Mouse (Mus musculus): ENCODE measurements around the gene Lpcat2. TPM values are rescaled to one million over a fixed set of nuclear protein-coding genes. Genes with fewer than 3 reads are reported as not detected.
A peak's percentile ranks its signal among the peaks of the same experiment; 100 is the strongest.

Lpcat2 gene
- polyA plus RNA-seq, 1 experiment from 2014 or later, result 19.5 TPM

GRCm38 (mm10) chr8:92895053-92895452 lies 39.9 kb downstream of the Lpcat2 start:
- H3K27me3 ChIP-seq, result no peaks in the 10 kb centered on the region
- no peaks in the 10 kb centered on the region for H3K4me1 ChIP-seq
- 68% methylated on average over 7 of the region's 7 CpGs for WGBS
- no peak for ATAC-seq (ENCODE audit: insufficient number of reproducible peaks, low FRiP score, low TSS enrichment, low read depth)
- no peaks in the 10 kb centered on the region for H3K9me3 ChIP-seq (replicated peaks)
- no peak overlapping the region for H3K4me2 ChIP-seq (replicated peaks)
- H3K4me3 ChIP-seq (replicated peaks), result no peak overlapping the region
- no peak overlapping the region for H3K27ac ChIP-seq (replicated peaks)
- H3K36me3 ChIP-seq, result no peaks in the 10 kb centered on the region
- no peak overlapping the region for H3K9ac ChIP-seq

GRCm38 (mm10) chr8:92896056-92896455 lies 40.9 kb downstream of the Lpcat2 start:
- Histone ChIP-seq H3K4me3 (replicated peaks) (no peak overlapping the region), H3K27me3 (no peaks in the 10 kb centered on the region), H3K27ac (replicated peaks) (no peak overlapping the region), H3K9ac (no peak overlapping the region), H3K36me3 (no peaks in the 10 kb centered on the region), H3K9me3 (replicated peaks) (no peaks in the 10 kb centered on the region), H3K4me2 (replicated peaks) (no peak overlapping the region), H3K4me1 (0 out of 2 replicates have a peak, but pooled peaks cover under 1% of the 10 kb centered on the region)
- ATAC-seq (ENCODE audit: insufficient number of reproducible peaks, low FRiP score, low TSS enrichment, low read depth), result no peak
- 100% methylated on average over 1 of the region's 1 CpGs for WGBS

DNA sequence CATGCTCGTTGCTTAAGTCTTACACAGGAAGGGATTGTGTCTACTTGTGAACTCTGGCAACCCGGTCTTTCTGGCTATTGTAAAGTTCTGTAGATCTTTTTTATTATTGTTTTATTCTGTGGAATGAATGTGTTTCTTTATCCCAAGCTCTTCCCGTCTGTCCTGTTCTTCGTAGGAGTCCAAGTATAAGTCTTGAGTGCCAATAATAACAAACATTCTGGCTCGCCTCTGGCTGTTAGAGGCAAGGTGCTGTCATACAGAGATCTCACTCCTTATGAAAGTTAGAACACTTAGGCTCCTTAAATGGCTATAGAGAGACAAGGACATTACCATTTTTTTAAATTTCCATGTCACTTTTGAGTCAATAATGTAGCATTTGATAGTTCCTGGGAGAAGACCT lies 41.5 kb downstream of the Lpcat2 start:
- no peak overlapping the region for H3K4me2 ChIP-seq (replicated peaks)
- no peak overlapping the region for H3K4me3 ChIP-seq (replicated peaks)
- no peaks in the 10 kb centered on the region for H3K27me3 ChIP-seq
- H3K36me3 ChIP-seq, result no peaks in the 10 kb centered on the region
- H3K27ac ChIP-seq (replicated peaks), result no peak overlapping the region
- no peak overlapping the region for H3K9ac ChIP-seq
- 64% methylated on average over 5 of the region's 5 CpGs for WGBS
- no peaks in the 10 kb centered on the region for H3K9me3 ChIP-seq (replicated peaks)
- ATAC-seq (ENCODE audit: insufficient number of reproducible peaks, low FRiP score, low TSS enrichment, low read depth), result no peak
- 0 out of 2 replicates have a peak, but pooled peaks cover 6% of the 10 kb centered on the region for H3K4me1 ChIP-seq

DNA sequence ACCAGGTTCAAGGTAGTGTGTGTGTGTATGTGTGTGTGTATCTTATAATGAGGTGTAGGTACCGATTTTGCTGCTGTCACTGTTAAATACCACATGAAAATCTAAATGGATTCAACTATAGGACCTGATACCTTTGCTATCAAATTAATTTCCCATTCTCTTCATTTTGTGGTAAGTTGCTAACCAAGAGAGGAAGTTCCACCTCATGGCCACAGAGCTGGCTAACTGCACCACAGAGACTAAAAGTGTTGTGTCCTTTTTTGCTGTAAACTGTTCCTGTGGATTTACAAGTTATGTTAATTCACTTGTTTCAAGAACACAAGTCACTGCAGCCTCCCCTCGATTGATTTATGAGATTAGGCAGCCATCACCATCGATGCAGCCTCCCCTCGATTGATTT lies 42.7 kb downstream of the Lpcat2 start:
- Histone ChIP-seq H3K4me3 (replicated peaks) (no peak overlapping the region), H3K27me3 (no peaks in the 10 kb centered on the region), H3K27ac (replicated peaks) (no peak overlapping the region), H3K4me1 (peaks cover 16% of the 10 kb centered on the region; the same call in 1 of the 2 replicates), H3K36me3 (no peaks in the 10 kb centered on the region), H3K9me3 (replicated peaks) (no peaks in the 10 kb centered on the region), H3K9ac (no peak overlapping the region), H3K4me2 (replicated peaks) (no peak overlapping the region)
- no peak for ATAC-seq (ENCODE audit: insufficient number of reproducible peaks, low FRiP score, low TSS enrichment, low read depth)
- WGBS, result 77% methylated on average over 4 of the region's 4 CpGs

DNA sequence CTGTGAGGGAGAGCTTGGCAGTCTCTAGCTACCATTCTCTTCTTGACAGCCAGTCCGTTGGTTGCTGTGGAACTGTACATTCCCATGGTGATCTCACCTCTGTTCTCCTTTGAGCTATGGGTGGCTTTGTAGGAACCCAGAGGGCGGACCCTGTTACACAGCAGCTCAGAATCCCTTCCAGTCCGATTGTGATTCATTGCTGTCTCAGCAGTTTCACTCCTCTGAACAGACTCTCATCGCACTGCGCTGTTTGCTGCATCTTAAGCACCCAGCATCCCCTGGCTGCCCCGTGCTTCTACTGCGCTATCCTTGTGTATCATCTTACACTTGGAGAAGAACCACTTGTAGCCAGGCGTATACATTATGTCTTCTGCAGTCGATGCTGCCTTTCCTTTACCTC lies 44.5 kb downstream of the Lpcat2 start:
- H3K36me3 ChIP-seq, result no peaks in the 10 kb centered on the region
- H3K4me2 ChIP-seq (replicated peaks), result no peak overlapping the region
- no peak for ATAC-seq (ENCODE audit: insufficient number of reproducible peaks, low FRiP score, low TSS enrichment, low read depth)
- H3K27me3 ChIP-seq, result no peaks in the 10 kb centered on the region
- no peak overlapping the region for H3K4me3 ChIP-seq (replicated peaks)
- no peaks in the 10 kb centered on the region for H3K9me3 ChIP-seq (replicated peaks)
- WGBS, result 68% methylated on average over 9 of the region's 9 CpGs
- H3K4me1 ChIP-seq, result peaks cover 27% of the 10 kb centered on the region
- no peak overlapping the region for H3K9ac ChIP-seq
- no peak overlapping the region for H3K27ac ChIP-seq (replicated peaks)

DNA sequence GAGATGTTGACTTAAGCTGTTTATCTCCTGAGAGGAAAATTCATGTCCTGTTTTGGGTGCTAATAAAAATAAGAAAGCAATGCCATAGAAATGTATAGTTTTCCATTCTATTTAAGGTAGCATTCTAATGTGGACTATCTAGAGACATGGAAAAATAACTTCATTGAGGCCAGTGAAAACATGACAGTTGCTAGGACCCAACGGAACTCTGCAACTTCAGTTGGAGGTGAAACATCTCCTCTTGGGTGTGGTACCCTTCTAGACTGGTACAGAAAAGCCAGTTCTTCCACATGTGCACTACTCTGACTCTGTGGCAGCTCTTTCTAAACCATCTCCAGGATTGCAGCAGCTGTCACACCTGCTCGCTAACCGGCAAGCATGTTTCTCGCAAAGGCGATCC lies 46.0 kb downstream of the Lpcat2 start, which contains the start of gene Capns2:
Gene Capns2, plus strand, starts transcription at position 301 of the 400 bp plus-strand sequence.
- Histone ChIP-seq H3K36me3 (no peaks in the 10 kb centered on the region), H3K9ac (no peak within 1 kb of the TSS), H3K4me1 (peaks cover 27% of the 10 kb centered on the region), H3K27ac (replicated peaks) (peak within 1 kb of the TSS; percentile 44; the same call in 1 of the 2 replicates), H3K4me2 (replicated peaks) (0 out of 2 replicates have a peak within 1 kb of the TSS, but pooled peaks have one; percentile 15), H3K4me3 (replicated peaks) (peak within 1 kb of the TSS; percentile 13), H3K9me3 (replicated peaks) (no peaks in the 10 kb centered on the region), H3K27me3 (no peaks in the 10 kb centered on the region)
- WGBS, result 69% methylated on average over 5 of the region's 5 CpGs
- ATAC-seq (ENCODE audit: insufficient number of reproducible peaks, low FRiP score, low TSS enrichment, low read depth), result no peak

DNA sequence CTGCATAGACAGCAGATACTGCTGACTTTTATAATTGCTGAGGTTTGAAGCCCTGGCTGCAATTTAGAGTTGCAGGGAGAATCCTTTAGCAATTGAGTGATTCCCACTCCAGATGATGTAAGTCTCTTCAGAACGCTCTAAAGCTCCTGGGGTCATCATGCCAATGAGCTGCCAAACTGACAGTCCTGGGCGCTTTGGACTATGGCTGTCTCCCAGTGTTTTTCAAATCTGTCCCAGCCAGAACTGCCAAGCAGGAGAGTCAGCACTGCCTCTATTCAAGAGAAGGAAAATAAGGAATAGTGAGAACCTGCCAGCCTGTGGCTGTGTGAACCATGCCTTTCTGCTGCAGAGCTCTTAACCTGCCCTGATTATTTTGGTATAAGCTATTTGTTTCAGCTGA lies 47.8 kb downstream of the Lpcat2 start:
- Histone ChIP-seq H3K27ac (replicated peaks) (peak overlapping the region; percentile 44), H3K27me3 (no peaks in the 10 kb centered on the region), H3K9ac (no peak overlapping the region), H3K4me3 (replicated peaks) (peak overlapping the region; percentile 13; the same call in 1 of the 2 replicates), H3K4me1 (peaks cover 27% of the 10 kb centered on the region), H3K9me3 (replicated peaks) (no peaks in the 10 kb centered on the region), H3K4me2 (replicated peaks) (no peak overlapping the region; the same call in 1 of the 2 replicates), H3K36me3 (no peaks in the 10 kb centered on the region)
- 52% methylated on average over 2 of the region's 2 CpGs for WGBS
- ATAC-seq (ENCODE audit: insufficient number of reproducible peaks, low FRiP score, low TSS enrichment, low read depth), result no peak

DNA sequence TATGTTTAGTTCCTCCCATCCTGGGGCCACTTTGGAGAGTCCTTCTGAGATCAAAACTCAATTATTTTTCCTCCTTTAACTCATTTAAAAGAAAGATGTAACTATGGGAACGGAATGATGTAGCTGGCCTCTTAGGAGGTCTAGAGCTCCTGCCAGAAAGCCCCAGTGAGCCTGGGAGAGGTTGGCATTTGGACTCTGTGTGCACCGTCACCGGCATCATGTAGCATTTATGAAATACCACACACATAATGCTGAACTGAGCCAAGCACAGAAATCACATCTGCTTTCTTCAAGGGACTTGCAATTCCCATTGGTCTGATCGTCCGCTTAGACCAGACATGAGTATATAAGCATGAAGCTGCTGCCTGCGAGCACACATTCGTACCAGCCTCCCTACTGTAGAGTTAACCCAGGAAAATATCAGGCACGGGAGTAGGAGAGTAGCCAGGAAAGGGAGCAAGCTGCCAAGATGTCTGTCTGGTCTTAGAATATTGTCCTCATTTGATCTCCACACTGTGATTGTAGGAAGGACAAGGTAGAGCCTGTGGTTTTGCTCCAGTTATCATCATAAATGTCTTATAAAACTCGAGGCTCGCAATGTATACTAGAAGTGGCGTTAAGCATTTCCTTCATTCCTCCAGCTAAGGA lies 48.5 kb downstream of the Lpcat2 start:
- peak; percentile 72 for ATAC-seq (ENCODE audit: insufficient number of reproducible peaks, low FRiP score, low TSS enrichment, low read depth)
- no peak overlapping the region for H3K9ac ChIP-seq
- H3K27ac ChIP-seq (replicated peaks), result peak overlapping the region; percentile 44
- no peaks in the 10 kb centered on the region for H3K36me3 ChIP-seq
- no peaks in the 10 kb centered on the region for H3K27me3 ChIP-seq
- 56% methylated on average over 11 of the region's 11 CpGs for WGBS
- H3K9me3 ChIP-seq (replicated peaks), result no peaks in the 10 kb centered on the region
- H3K4me2 ChIP-seq (replicated peaks), result no peak overlapping the region; the same call in 1 of the 2 replicates
- H3K4me3 ChIP-seq (replicated peaks), result no peak overlapping the region
- H3K4me1 ChIP-seq, result peaks cover 27% of the 10 kb centered on the region

DNA sequence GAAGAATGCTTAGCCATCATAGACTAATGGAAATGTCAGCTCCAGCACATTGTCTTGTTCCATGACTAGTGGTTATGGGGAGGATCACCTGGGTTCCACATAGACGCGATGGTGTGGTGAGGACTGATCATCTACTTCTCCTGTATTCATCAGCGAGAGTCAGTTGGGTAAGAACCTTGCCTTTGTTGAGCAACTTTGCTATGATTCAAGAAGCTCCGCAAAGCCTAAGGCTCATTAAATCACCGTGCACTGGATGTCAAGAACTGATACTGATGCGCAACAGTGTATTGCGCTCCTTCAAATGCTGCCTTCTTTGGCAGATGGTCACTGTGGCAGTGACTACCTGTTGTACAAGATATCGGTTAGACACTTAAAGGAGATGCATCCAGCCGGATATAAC lies 51.4 kb downstream of the Lpcat2 start:
- H3K27me3 ChIP-seq, result no peaks in the 10 kb centered on the region
- no peak overlapping the region for H3K9ac ChIP-seq
- 90% methylated on average over 9 of the region's 9 CpGs for WGBS
- H3K9me3 ChIP-seq (replicated peaks), result no peaks in the 10 kb centered on the region
- ATAC-seq (ENCODE audit: insufficient number of reproducible peaks, low FRiP score, low TSS enrichment, low read depth), result no peak
- H3K4me3 ChIP-seq (replicated peaks), result no peak overlapping the region
- H3K36me3 ChIP-seq, result no peaks in the 10 kb centered on the region
- peaks cover 22% of the 10 kb centered on the region for H3K4me1 ChIP-seq
- no peak overlapping the region for H3K27ac ChIP-seq (replicated peaks)
- H3K4me2 ChIP-seq (replicated peaks), result no peak overlapping the region

DNA sequence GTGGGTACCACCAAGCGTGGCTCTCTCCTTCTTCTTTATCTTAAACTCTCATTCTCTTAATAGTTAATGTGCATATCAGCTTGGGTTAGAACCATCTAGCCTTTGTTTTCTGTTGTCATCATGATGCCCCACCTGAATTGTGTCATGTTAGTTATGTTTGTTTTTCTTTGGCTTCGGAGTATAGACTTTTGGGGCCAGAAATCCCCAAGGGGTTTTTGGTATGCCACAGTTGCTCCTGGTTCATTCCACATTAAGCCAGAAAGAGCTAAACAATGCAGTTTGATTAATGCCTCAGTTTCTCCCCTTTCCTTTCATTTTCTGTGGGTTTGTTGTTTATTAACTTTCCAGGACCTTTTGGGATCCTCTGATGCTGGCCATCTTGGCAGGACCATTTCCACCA lies 53.3 kb downstream of the Lpcat2 start:
- H3K4me1 ChIP-seq, result peaks cover 13% of the 10 kb centered on the region
- no peak overlapping the region for H3K4me3 ChIP-seq (replicated peaks)
- ATAC-seq (ENCODE audit: insufficient number of reproducible peaks, low FRiP score, low TSS enrichment, low read depth), result no peak
- H3K9me3 ChIP-seq (replicated peaks), result no peaks in the 10 kb centered on the region
- no peak overlapping the region for H3K27ac ChIP-seq (replicated peaks)
- no peaks in the 10 kb centered on the region for H3K36me3 ChIP-seq
- H3K9ac ChIP-seq, result no peak overlapping the region
- H3K4me2 ChIP-seq (replicated peaks), result no peak overlapping the region
- 81% methylated on average over 2 of the region's 2 CpGs for WGBS
- H3K27me3 ChIP-seq, result no peaks in the 10 kb centered on the region

GRCm38 (mm10) chr8:92911477-92911876 lies 56.3 kb downstream of the Lpcat2 start:
- WGBS, result 85% methylated on average over 3 of the region's 3 CpGs
- Histone ChIP-seq H3K27me3 (no peaks in the 10 kb centered on the region), H3K9me3 (replicated peaks) (no peaks in the 10 kb centered on the region), H3K27ac (replicated peaks) (no peak overlapping the region), H3K36me3 (0 out of 2 replicates have a peak, but pooled peaks cover 3% of the 10 kb centered on the region), H3K4me2 (replicated peaks) (no peak overlapping the region), H3K4me3 (replicated peaks) (no peak overlapping the region), H3K4me1 (peaks cover 11% of the 10 kb centered on the region), H3K9ac (no peak overlapping the region)
- ATAC-seq (ENCODE audit: insufficient number of reproducible peaks, low FRiP score, low TSS enrichment, low read depth), result no peak

- Histone ChIP-seq H3K27ac (replicated peaks) (peak overlapping the region; percentile 60), H3K36me3 (0 out of 2 replicates have a peak, but pooled peaks cover 3% of the 10 kb centered on the region), H3K4me2 (replicated peaks) (no peak overlapping the region), H3K4me1 (peaks cover 11% of the 10 kb centered on the region), H3K4me3 (replicated peaks) (no peak overlapping the region), H3K27me3 (no peaks in the 10 kb centered on the region), H3K9me3 (replicated peaks) (no peaks in the 10 kb centered on the region), H3K9ac (no peak overlapping the region)
- no peak; the same call in 1 of the 2 replicates for ATAC-seq (ENCODE audit: insufficient number of reproducible peaks, low FRiP score, low TSS enrichment, low read depth)
- 29% methylated on average over 7 of the region's 7 CpGs for WGBS
Observed at GRCm38 (mm10) chr8:92913396-92913795, 58.3 kb downstream of the Lpcat2 start.

All from embryonic facial prominence, embryonic 15.5 days (tissue).